Mouse (Mus musculus) ES-Bruce4 (cell line): ENCODE measurements at regions not wholly inside any gene's neighbourhood (a gene's known extent, or its start where the extent isn't known, plus 50 kb on each side); places are given as distances from the start of the nearest gene placed in this dataset.

Source experiments
- H3K27ac ChIP-seq: 2 replicates; pipeline ENCODE4 v1.5.1; 2012; ENCODE audit warnings: low read length, inconsistent platforms; ENCODE audit not compliant: insufficient read depth
- H3K27me3 ChIP-seq: 2 replicates; pipeline ENCODE4 v1.6.1; 2012; ENCODE audit warnings: mild to moderate bottlenecking, low read length, inconsistent platforms; ENCODE audit not compliant: control insufficient read depth, poor library complexity, insufficient read depth, severe bottlenecking
- H3K36me3 ChIP-seq: 2 replicates; pipeline ENCODE4 v1.6.1; 2012; ENCODE audit warnings: inconsistent platforms, mild to moderate bottlenecking, low read length, moderate library complexity; ENCODE audit not compliant: control insufficient read depth, poor library complexity, insufficient read depth, severe bottlenecking
- H3K4me1 ChIP-seq: one replicate; pipeline ENCODE4 v1.8.1; 2011; ENCODE audit warnings: low read length; ENCODE audit not compliant: control insufficient read depth, insufficient read depth
- H3K4me3 ChIP-seq: 2 replicates; pipeline ENCODE4 v1.5.1; 2011; ENCODE audit warnings: low read depth, mild to moderate bottlenecking, low read length
- H3K9ac ChIP-seq: 2 replicates; pipeline ENCODE4 v1.6.1; 2012; ENCODE audit warnings: low read depth, mild to moderate bottlenecking, inconsistent platforms; ENCODE audit not compliant: poor library complexity, severe bottlenecking
- H3K9me3 ChIP-seq: replicated peaks from 2 replicates; pipeline ENCODE4 v1.6.1; 2012; ENCODE audit warnings: mild to moderate bottlenecking, low read length, inconsistent platforms; ENCODE audit not compliant: control insufficient read depth, poor library complexity, insufficient read depth, severe bottlenecking
- CTCF ChIP-seq: IDR thresholded peaks from one replicate; pipeline ENCODE4 v1.8.1; 2011; ENCODE audit warnings: low read depth, low read length
- EP300 ChIP-seq: IDR thresholded peaks from 2 replicates; pipeline ENCODE4 v1.6.1; 2011; ENCODE audit warnings: low read depth, low read length; ENCODE audit not compliant: insufficient read depth
- POLR2A ChIP-seq: IDR thresholded peaks from one replicate; pipeline ENCODE4 v1.8.1; 2011; ENCODE audit warnings: low read length; ENCODE audit not compliant: insufficient read depth

- H3K27ac ChIP-seq: no peak overlapping the region
- H3K4me3 ChIP-seq: no peak overlapping the region
- no peaks in the 10 kb centered on the region for H3K9me3 ChIP-seq
- H3K36me3 ChIP-seq: no peaks in the 10 kb centered on the region
- no peak for TF ChIP-seq POLR2A
- TF ChIP-seq CTCF: no peak
- no peak for TF ChIP-seq EP300
- H3K27me3 ChIP-seq: peaks cover 1% of the 10 kb centered on the region; the same call in 1 of the 2 replicates
- no peak overlapping the region for H3K9ac ChIP-seq
- H3K4me1 ChIP-seq: no peaks in the 10 kb centered on the region
Measured at GRCm38 (mm10) chr12:46393769-46394168, 425.0 kb downstream of the Nova1 start.

GRCm38 (mm10) chr12:46378914-46379313 is 439.8 kb downstream of the Nova1 start:
- TF ChIP-seq EP300: no peak
- Histone ChIP-seq H3K4me1 (no peaks in the 10 kb centered on the region), H3K27ac (no peak overlapping the region), H3K9ac (no peak overlapping the region), H3K9me3 (no peaks in the 10 kb centered on the region), H3K36me3 (no peaks in the 10 kb centered on the region), H3K4me3 (no peak overlapping the region), H3K27me3 (no peaks in the 10 kb centered on the region)

GRCm38 (mm10) chr12:46371747-46372146 is 447.0 kb downstream of the Nova1 start:
- H3K9me3 ChIP-seq: no peaks in the 10 kb centered on the region
- H3K4me3 ChIP-seq: no peak overlapping the region
- H3K27me3 ChIP-seq: no peaks in the 10 kb centered on the region
- TF ChIP-seq EP300 (no peak), POLR2A (no peak), CTCF (no peak)
- H3K27ac ChIP-seq: no peak overlapping the region
- no peaks in the 10 kb centered on the region for H3K36me3 ChIP-seq
- no peaks in the 10 kb centered on the region for H3K4me1 ChIP-seq
- no peak overlapping the region for H3K9ac ChIP-seq

GRCm38 (mm10) chr12:46333376-46333775 is 485.4 kb downstream of the Nova1 start:
- Histone ChIP-seq H3K36me3 (no peaks in the 10 kb centered on the region), H3K27me3 (no peaks in the 10 kb centered on the region), H3K27ac (no peak overlapping the region), H3K4me3 (no peak overlapping the region), H3K4me1 (no peaks in the 10 kb centered on the region), H3K9ac (no peak overlapping the region), H3K9me3 (no peaks in the 10 kb centered on the region)
- TF ChIP-seq POLR2A (no peak), EP300 (no peak), CTCF (no peak)

GRCm38 (mm10) chr12:46327865-46328264 is 490.9 kb downstream of the Nova1 start:
- TF ChIP-seq CTCF (no peak), POLR2A (no peak), EP300 (no peak)
- Histone ChIP-seq H3K27ac (no peak overlapping the region), H3K4me3 (no peak overlapping the region), H3K36me3 (no peaks in the 10 kb centered on the region), H3K27me3 (no peaks in the 10 kb centered on the region), H3K9ac (no peak overlapping the region), H3K9me3 (no peaks in the 10 kb centered on the region), H3K4me1 (no peaks in the 10 kb centered on the region)

GRCm38 (mm10) chr12:46323276-46323675 is 495.5 kb downstream of the Nova1 start:
- TF ChIP-seq EP300 (no peak), POLR2A (no peak), CTCF (no peak)

More at GRCm38 (mm10) chr12:46323276-46323675, 495.5 kb downstream of the Nova1 start:
- H3K4me1 ChIP-seq: no peaks in the 10 kb centered on the region
- H3K36me3 ChIP-seq: no peaks in the 10 kb centered on the region
- H3K9ac ChIP-seq: no peak overlapping the region
- no peak overlapping the region for H3K27ac ChIP-seq
- H3K27me3 ChIP-seq: no peaks in the 10 kb centered on the region
- no peaks in the 10 kb centered on the region for H3K9me3 ChIP-seq
- no peak overlapping the region for H3K4me3 ChIP-seq
